Mouse (Mus musculus): ENCODE results near the gene Rmi1. TPM values are rescaled to one million over a fixed set of nuclear protein-coding genes. Genes with fewer than 3 reads are reported as not detected.

Gene Rmi1
- 33.7 TPM for polyA plus RNA-seq (2014; fragmentation: Illumina TruSeq; extraction: RNeasy Lipid Tissue Mini Kit (QIAGEN cat#74804); ENCODE audit: low read depth, low replicate concordance)

DNA sequence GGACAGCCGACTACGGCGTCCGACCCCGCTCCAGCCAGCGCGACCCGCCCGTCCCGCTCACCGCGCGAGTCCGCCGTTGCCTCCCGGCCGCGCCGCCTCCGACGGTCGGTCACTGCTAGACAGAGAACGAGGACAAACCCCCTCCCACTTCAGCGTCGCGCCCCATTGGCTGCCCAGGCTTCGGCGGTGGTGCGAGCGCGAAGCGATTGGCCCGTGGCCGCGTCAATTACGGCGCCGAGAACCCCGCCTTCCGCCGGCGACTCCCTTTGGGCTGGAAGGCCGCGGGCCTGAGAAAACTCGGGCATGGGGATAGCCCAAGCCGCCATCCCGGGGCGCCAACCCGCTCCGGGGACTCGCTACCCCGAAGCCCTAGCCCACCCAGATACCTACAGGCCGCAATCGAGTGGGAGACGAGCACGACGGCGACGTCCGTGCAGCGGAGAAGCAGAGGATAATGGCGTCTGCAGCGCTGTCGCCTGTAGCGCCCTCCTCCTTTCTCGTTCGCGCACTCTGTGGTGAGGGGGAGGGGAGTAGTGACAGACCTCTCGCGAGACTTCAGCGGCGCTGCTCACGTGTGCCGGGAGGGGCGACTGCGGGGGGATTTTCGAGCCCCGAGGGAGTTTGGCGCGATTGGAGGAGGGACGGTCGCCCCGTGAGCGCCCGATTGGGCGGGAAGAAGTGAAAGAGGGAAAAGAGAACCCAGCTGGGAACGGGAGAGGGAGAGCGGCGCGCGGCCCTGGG lies at the start of gene Rmi1:
Gene Rmi1, plus strand, starts transcription at position 246 of the 741 bp plus-strand sequence.

DNA sequence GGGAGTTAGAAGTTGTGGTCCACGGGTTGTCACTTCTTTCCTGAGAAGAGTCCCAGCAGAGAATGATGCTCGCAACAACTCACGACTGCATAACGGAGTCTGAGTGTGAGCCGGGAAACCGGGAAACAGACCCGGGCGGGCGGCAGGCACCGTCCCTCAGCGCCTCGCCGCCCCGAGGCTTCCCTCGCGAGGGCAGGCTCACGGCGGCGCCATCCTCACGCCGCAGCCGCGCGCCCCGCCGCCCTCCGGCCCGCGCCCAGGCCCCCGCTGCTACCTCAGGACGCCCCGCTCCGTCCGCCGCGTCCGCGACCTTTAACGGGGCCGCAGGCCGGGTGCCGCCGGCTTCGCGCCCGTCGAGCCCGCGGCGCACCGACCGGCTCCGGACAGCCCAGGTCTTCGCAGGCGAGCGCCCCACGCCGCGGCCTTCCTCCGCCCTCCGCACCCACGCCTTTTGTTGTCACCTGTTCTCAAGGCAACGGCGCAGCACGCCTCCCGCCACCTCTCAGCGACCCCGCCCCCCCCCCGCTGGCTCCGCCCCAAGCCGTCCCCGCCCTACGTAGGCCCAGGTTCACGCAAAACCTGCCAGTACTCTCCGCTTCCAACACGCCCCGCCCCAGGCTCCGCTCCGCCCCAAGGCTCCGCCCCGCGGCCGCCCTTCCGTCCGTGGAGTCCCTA lies 43.3 kb upstream of the Rmi1 start, which contains the start of gene Kif27:
Gene Kif27, minus strand, starts transcription at position 494 of the 675 bp plus-strand sequence.

DNA sequence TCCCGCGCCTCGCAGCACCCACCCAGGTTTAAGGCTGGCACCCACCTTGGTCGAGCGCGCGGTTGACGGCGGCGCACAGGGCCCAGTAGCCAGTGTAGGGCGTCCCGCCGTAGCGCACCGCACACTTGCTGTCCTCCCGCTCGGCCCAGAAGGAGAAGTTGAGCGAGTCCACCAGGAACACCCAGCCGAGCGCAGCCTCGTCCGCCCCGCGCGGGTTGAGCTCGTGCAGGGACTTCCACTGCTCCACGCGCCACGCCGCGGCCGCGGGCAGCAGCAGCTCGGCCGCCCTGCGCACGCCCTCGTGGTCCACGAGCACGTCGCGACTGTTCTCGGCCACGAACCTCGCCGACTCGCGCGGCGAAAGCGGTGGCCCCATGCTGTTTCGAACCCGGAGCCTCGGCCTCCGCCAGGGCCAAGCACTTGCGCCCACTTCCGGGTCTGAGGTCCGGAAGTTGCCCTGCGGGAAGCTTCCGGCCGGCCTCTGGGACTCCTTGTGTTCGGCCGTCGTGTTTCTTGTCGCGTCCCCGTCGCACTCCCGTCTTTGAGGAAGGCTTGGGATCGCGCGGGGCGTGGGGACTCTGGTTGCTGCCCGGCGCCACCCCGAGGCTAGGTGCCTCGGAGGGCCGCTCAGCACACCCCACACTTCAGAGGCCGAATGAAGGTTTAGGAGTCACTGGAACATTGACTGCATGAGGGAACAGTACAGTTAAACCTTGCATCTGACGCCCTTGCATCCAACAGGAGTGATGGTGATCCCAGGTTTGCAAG lies 17.1 kb upstream of the Rmi1 start, which contains the start of gene 2210016F16Rik:
Gene 2210016F16Rik, minus strand, starts transcription at position 447 of the 768 bp plus-strand sequence.

DNA sequence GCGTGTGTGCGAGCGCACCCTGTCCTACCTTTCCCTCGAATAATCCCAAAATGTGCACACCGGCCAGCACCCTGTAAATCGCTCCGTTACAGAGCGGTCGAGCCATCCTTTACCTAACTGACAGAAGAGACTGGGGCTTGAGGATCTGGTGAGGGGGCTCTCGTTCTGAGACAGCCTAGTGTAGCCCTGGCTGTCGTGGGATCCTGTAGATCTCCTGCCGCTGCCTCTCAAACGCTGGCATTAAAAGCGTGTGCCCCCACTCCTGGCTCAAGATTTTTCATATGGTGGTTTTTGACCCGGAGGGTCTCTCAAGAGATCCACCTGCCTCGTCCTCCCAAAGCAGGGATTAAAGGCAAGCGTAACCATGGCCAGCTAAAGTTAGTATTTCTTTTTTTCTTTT lies 1.2 kb downstream of the Rmi1 start, which contains the start of gene Hnrnpk:
Gene Hnrnpk, minus strand, starts transcription at position 101 of the 400 bp plus-strand sequence.

Other genes starting within 250 kb of the Rmi1 start
- 16.2 TPM for gene Idnk, start 244.6 kb upstream of the Rmi1 start, polyA plus RNA-seq (2014; fragmentation: Illumina TruSeq; extraction: RNeasy Lipid Tissue Mini Kit (QIAGEN cat#74804); ENCODE audit: low read depth, low replicate concordance)
- gene Ubqln1, start 186.6 kb upstream of the Rmi1 start, polyA plus RNA-seq (2014; fragmentation: Illumina TruSeq; extraction: RNeasy Lipid Tissue Mini Kit (QIAGEN cat#74804); ENCODE audit: low read depth, low replicate concordance): 144 TPM
- 39.5 TPM for gene Gkap1, start 126.5 kb upstream of the Rmi1 start, polyA plus RNA-seq (2014; fragmentation: Illumina TruSeq; extraction: RNeasy Lipid Tissue Mini Kit (QIAGEN cat#74804); ENCODE audit: low read depth, low replicate concordance)
- gene Kif27, start 43.1 kb upstream of the Rmi1 start, polyA plus RNA-seq (2014; fragmentation: Illumina TruSeq; extraction: RNeasy Lipid Tissue Mini Kit (QIAGEN cat#74804); ENCODE audit: low read depth, low replicate concordance): not detected
- 8.7 TPM for gene 2210016F16Rik, start 17.0 kb upstream of the Rmi1 start, polyA plus RNA-seq (2014; fragmentation: Illumina TruSeq; extraction: RNeasy Lipid Tissue Mini Kit (QIAGEN cat#74804); ENCODE audit: low read depth, low replicate concordance)
- 797 TPM for gene Hnrnpk, start 1.1 kb downstream of the Rmi1 start, polyA plus RNA-seq (2014; fragmentation: Illumina TruSeq; extraction: RNeasy Lipid Tissue Mini Kit (QIAGEN cat#74804); ENCODE audit: low read depth, low replicate concordance)
- gene Slc28a3, start 208.6 kb downstream of the Rmi1 start, polyA plus RNA-seq (2014; fragmentation: Illumina TruSeq; extraction: RNeasy Lipid Tissue Mini Kit (QIAGEN cat#74804); ENCODE audit: low read depth, low replicate concordance): not detected

Measured in liver, adult 10 weeks (tissue).